Mouse (Mus musculus): ENCODE measurements around the gene 1700016K19Rik. TPM values are rescaled to one million over a fixed set of nuclear protein-coding genes. Genes with fewer than 3 reads are reported as not detected.
"Not testable (repeated sequence)": the region's sequence is repeated elsewhere in the genome, so short reads cannot be mapped to it uniquely, and the experiment has no call there.

1700016K19Rik gene
- polyA plus RNA-seq, 1 experiment from 2014 or later, result 0.41 TPM

- Histone ChIP-seq H3K4me1 (replicated peaks; ENCODE audit: control insufficient read depth, insufficient read depth, low read length) (no peaks in the 10 kb centered on the region), H3K4me3 (ENCODE audit: low read depth, low read length) (no peak overlapping the region), H3K9ac (ENCODE audit: low read length) (no peak overlapping the region), H3K27ac (ENCODE audit: low read depth, low read length) (no peak overlapping the region), H3K27me3 (ENCODE audit: control insufficient read depth, insufficient read depth, low read length) (no peaks in the 10 kb centered on the region), H3K36me3 (ENCODE audit: control insufficient read depth, insufficient read depth, low read length) (no peaks in the 10 kb centered on the region), H3K9me3 (ENCODE audit: control insufficient read depth, low read length) (no peaks in the 10 kb centered on the region), H3K4me2 (ENCODE audit: low read depth, low read length, severe bottlenecking) (no peak overlapping the region)
- DNase-seq (ENCODE audit: low spot score), result no peak
- 63% methylated on average over 9 of the region's 9 CpGs for WGBS
- no peak for ATAC-seq (replicated peaks; ENCODE audit: low FRiP score)
Measured at GRCm38 (mm10) chr11:75994357-75994756, 5.4 kb upstream of the 1700016K19Rik start.

GRCm38 (mm10) chr11:76000701-76001100 lies 989 bp downstream of the 1700016K19Rik start:
- DNase-seq (ENCODE audit: low spot score), result no peak
- Histone ChIP-seq H3K27me3 (ENCODE audit: control insufficient read depth, insufficient read depth, low read length) (peaks cover 3% of the 10 kb centered on the region), H3K9me3 (ENCODE audit: control insufficient read depth, low read length) (no peaks in the 10 kb centered on the region), H3K4me3 (ENCODE audit: low read depth, low read length) (no peak overlapping the region), H3K4me2 (ENCODE audit: low read depth, low read length, severe bottlenecking) (no peak overlapping the region), H3K36me3 (ENCODE audit: control insufficient read depth, insufficient read depth, low read length) (no peaks in the 10 kb centered on the region), H3K9ac (ENCODE audit: low read length) (no peak overlapping the region), H3K27ac (ENCODE audit: low read depth, low read length) (no peak overlapping the region), H3K4me1 (replicated peaks; ENCODE audit: control insufficient read depth, insufficient read depth, low read length) (no peaks in the 10 kb centered on the region)
- 90% methylated on average over 5 of the region's 5 CpGs for whole genome bisulfite sequencing
- no peak for ATAC-seq (replicated peaks; ENCODE audit: low FRiP score)

GRCm38 (mm10) chr11:76001237-76001878 lies 1.6 kb downstream of the 1700016K19Rik start:
- WGBS, result 72% methylated on average over 3 of the region's 3 CpGs

GRCm38 (mm10) chr11:76004276-76004675 lies 4.6 kb downstream of the 1700016K19Rik start:
- ATAC-seq (replicated peaks; ENCODE audit: low FRiP score); DNase-seq (ENCODE audit: low spot score); H3K9me3 ChIP-seq (ENCODE audit: control insufficient read depth, low read length); H3K9ac ChIP-seq (ENCODE audit: low read length); H3K4me1 ChIP-seq (replicated peaks; ENCODE audit: control insufficient read depth, insufficient read depth, low read length); H3K4me3 ChIP-seq (ENCODE audit: low read depth, low read length); H3K4me2 ChIP-seq (ENCODE audit: low read depth, low read length, severe bottlenecking); H3K27ac ChIP-seq (ENCODE audit: low read depth, low read length); H3K36me3 ChIP-seq (ENCODE audit: control insufficient read depth, insufficient read depth, low read length); H3K27me3 ChIP-seq (ENCODE audit: control insufficient read depth, insufficient read depth, low read length): not testable (repeated sequence)
- WGBS, result 98% methylated on average over 7 of the region's 7 CpGs

More at GRCm38 (mm10) chr11:76001237-76001878, 1.6 kb downstream of the 1700016K19Rik start:
- Histone ChIP-seq H3K4me2 (ENCODE audit: low read depth, low read length, severe bottlenecking) (no peak overlapping the region), H3K36me3 (ENCODE audit: control insufficient read depth, insufficient read depth, low read length) (no peaks in the 10 kb centered on the region), H3K9ac (ENCODE audit: low read length) (no peak overlapping the region), H3K4me1 (replicated peaks; ENCODE audit: control insufficient read depth, insufficient read depth, low read length) (no peaks in the 10 kb centered on the region), H3K27ac (ENCODE audit: low read depth, low read length) (no peak overlapping the region), H3K4me3 (ENCODE audit: low read depth, low read length) (no peak overlapping the region), H3K27me3 (ENCODE audit: control insufficient read depth, insufficient read depth, low read length) (peaks cover 3% of the 10 kb centered on the region), H3K9me3 (ENCODE audit: control insufficient read depth, low read length) (no peaks in the 10 kb centered on the region)
- DNase-seq (ENCODE audit: low spot score), result no peak
- no peak for ATAC-seq (replicated peaks; ENCODE audit: low FRiP score)

GRCm38 (mm10) chr11:76008162-76008561 lies 8.4 kb downstream of the 1700016K19Rik start:
- H3K9ac ChIP-seq (ENCODE audit: low read length), result no peak overlapping the region
- no peaks in the 10 kb centered on the region for H3K4me1 ChIP-seq (replicated peaks; ENCODE audit: control insufficient read depth, insufficient read depth, low read length)
- no peak overlapping the region for H3K4me3 ChIP-seq (ENCODE audit: low read depth, low read length)
- H3K27me3 ChIP-seq (ENCODE audit: control insufficient read depth, insufficient read depth, low read length), result no peaks in the 10 kb centered on the region
- H3K9me3 ChIP-seq (ENCODE audit: control insufficient read depth, low read length), result no peaks in the 10 kb centered on the region
- no peak overlapping the region for H3K27ac ChIP-seq (ENCODE audit: low read depth, low read length)
- no peak for ATAC-seq (replicated peaks; ENCODE audit: low FRiP score)
- no peak overlapping the region for H3K4me2 ChIP-seq (ENCODE audit: low read depth, low read length, severe bottlenecking)
- no peak for DNase-seq (ENCODE audit: low spot score)
- WGBS, result 82% methylated on average over 2 of the region's 2 CpGs
- H3K36me3 ChIP-seq (ENCODE audit: control insufficient read depth, insufficient read depth, low read length), result no peaks in the 10 kb centered on the region

- ATAC-seq (replicated peaks; ENCODE audit: low FRiP score) (no peak), DNase-seq (ENCODE audit: low spot score) (no peak)
- no peak overlapping the region for H3K9ac ChIP-seq (ENCODE audit: low read length)
- no peaks in the 10 kb centered on the region for H3K4me1 ChIP-seq (replicated peaks; ENCODE audit: control insufficient read depth, insufficient read depth, low read length)
- WGBS, result 87% methylated on average over 6 of the region's 6 CpGs
- H3K9me3 ChIP-seq (ENCODE audit: control insufficient read depth, low read length), result no peaks in the 10 kb centered on the region
- no peak overlapping the region for H3K27ac ChIP-seq (ENCODE audit: low read depth, low read length)
- no peaks in the 10 kb centered on the region for H3K36me3 ChIP-seq (ENCODE audit: control insufficient read depth, insufficient read depth, low read length)
- H3K4me2 ChIP-seq (ENCODE audit: low read depth, low read length, severe bottlenecking), result no peak overlapping the region
- H3K4me3 ChIP-seq (ENCODE audit: low read depth, low read length), result no peak overlapping the region
- no peaks in the 10 kb centered on the region for H3K27me3 ChIP-seq (ENCODE audit: control insufficient read depth, insufficient read depth, low read length)
Measured at GRCm38 (mm10) chr11:76009101-76009500, 9.4 kb downstream of the 1700016K19Rik start.

- no peaks in the 10 kb centered on the region for H3K4me1 ChIP-seq (replicated peaks; ENCODE audit: control insufficient read depth, insufficient read depth, low read length)
- H3K9me3 ChIP-seq (ENCODE audit: control insufficient read depth, low read length), result no peaks in the 10 kb centered on the region
- no peak for ATAC-seq (replicated peaks; ENCODE audit: low FRiP score)
- H3K27me3 ChIP-seq (ENCODE audit: control insufficient read depth, insufficient read depth, low read length), result no peaks in the 10 kb centered on the region
- H3K27ac ChIP-seq (ENCODE audit: low read depth, low read length), result no peak overlapping the region
- no peak for DNase-seq (ENCODE audit: low spot score)
- H3K9ac ChIP-seq (ENCODE audit: low read length), result no peak overlapping the region
- H3K4me3 ChIP-seq (ENCODE audit: low read depth, low read length), result no peak overlapping the region
- WGBS, result 88% methylated on average over 9 of the region's 9 CpGs
- no peak overlapping the region for H3K4me2 ChIP-seq (ENCODE audit: low read depth, low read length, severe bottlenecking)
- H3K36me3 ChIP-seq (ENCODE audit: control insufficient read depth, insufficient read depth, low read length), result no peaks in the 10 kb centered on the region
Measured at GRCm38 (mm10) chr11:76010838-76011624, 11.3 kb downstream of the 1700016K19Rik start.

- Histone ChIP-seq H3K27me3 (ENCODE audit: control insufficient read depth, insufficient read depth, low read length) (no peaks in the 10 kb centered on the region), H3K4me1 (replicated peaks; ENCODE audit: control insufficient read depth, insufficient read depth, low read length) (no peaks in the 10 kb centered on the region), H3K9ac (ENCODE audit: low read length) (no peak overlapping the region), H3K27ac (ENCODE audit: low read depth, low read length) (no peak overlapping the region), H3K4me2 (ENCODE audit: low read depth, low read length, severe bottlenecking) (no peak overlapping the region), H3K4me3 (ENCODE audit: low read depth, low read length) (no peak overlapping the region), H3K36me3 (ENCODE audit: control insufficient read depth, insufficient read depth, low read length) (no peaks in the 10 kb centered on the region), H3K9me3 (ENCODE audit: control insufficient read depth, low read length) (no peaks in the 10 kb centered on the region)
- ATAC-seq (replicated peaks; ENCODE audit: low FRiP score) (no peak), DNase-seq (ENCODE audit: low spot score) (no peak)
- WGBS, result 92% methylated on average over 6 of the region's 6 CpGs
Measured at GRCm38 (mm10) chr11:76015251-76015650, 15.5 kb downstream of the 1700016K19Rik start.
